Mouse (Mus musculus) limb, embryonic 13.5 days (tissue): ENCODE data around the gene Atp10a. TPM values are rescaled to one million over a fixed set of nuclear protein-coding genes. Genes with fewer than 3 reads are reported as not detected.

ENCODE experiments used
- ATAC-seq: fragments of 200-750 bp; cut with Nextera tagmentation; 2 replicates; pipeline ENCODE4 v1.8.0; 2017; ENCODE audit warnings: low read depth, moderate number of reproducible peaks, moderate TSS enrichment; ENCODE audit not compliant: low FRiP score
- H3K27ac ChIP-seq: fragments of 300-500 bp; sonication (generic); 2 replicates; pipeline ENCODE4 v1.5.1; 2015; ENCODE audit warnings: inconsistent platforms, mild to moderate bottlenecking, moderate library complexity
- H3K27me3 ChIP-seq: fragments of 300-500 bp; sonication (generic); 2 replicates; pipeline ENCODE4 v1.6.1; 2015; ENCODE audit warnings: mild to moderate bottlenecking, inconsistent platforms
- H3K36me3 ChIP-seq: fragments of 300-500 bp; sonication (generic); 2 replicates; pipeline ENCODE4 v1.6.1; 2015; ENCODE audit warnings: inconsistent platforms, mild to moderate bottlenecking, moderate library complexity
- H3K4me1 ChIP-seq: fragments of 300-500 bp; sonication (generic); 2 replicates; pipeline ENCODE4 v1.6.1; 2015; ENCODE audit warnings: inconsistent platforms
- H3K4me2 ChIP-seq: fragments of 300-500 bp; sonication (generic); replicated peaks from 2 replicates; pipeline ENCODE4 v1.6.1; 2015; ENCODE audit warnings: inconsistent platforms, mild to moderate bottlenecking, moderate library complexity
- H3K4me3 ChIP-seq: fragments of 300-500 bp; sonication (generic); 2 replicates; pipeline ENCODE4 v1.5.1; 2015; ENCODE audit warnings: moderate library complexity, mild to moderate bottlenecking, inconsistent platforms
- H3K9ac ChIP-seq: fragments of 300-500 bp; sonication (generic); 2 replicates; pipeline ENCODE4 v1.6.1; 2015; ENCODE audit warnings: mild to moderate bottlenecking, inconsistent platforms
- H3K9me3 ChIP-seq: fragments of 300-500 bp; sonication (generic); 2 replicates; pipeline ENCODE4 v1.6.1; 2016; ENCODE audit warnings: inconsistent platforms
- WGBS: fragments of 180-500 bp; shearing (Covaris S2); methylation state at CpG from one replicate; pipeline ENCODE4 v1.1.7; 2015; 5-methylcytosine and 5-hydroxymethylcytosine counted together
- polyA plus RNA-seq: library from polyadenylated mRNA; unstranded; fragments of >200 nt; fragmentation: Nextera tagmentation; extraction: Ambion mirVana; gene quantifications from 2 replicates; pipeline ENCODE4 v1.2.1, GENCODE M21; 2015

Atp10a gene
- polyA plus RNA-seq, 1 experiment from 2014 or later = 2.5 TPM

- peak; percentile 75 for ATAC-seq
- no peaks in the 10 kb centered on the region for H3K36me3 ChIP-seq
- H3K9ac ChIP-seq = no peak overlapping the region
- peaks cover 22% of the 10 kb centered on the region for H3K4me1 ChIP-seq
- H3K9me3 ChIP-seq = no peaks in the 10 kb centered on the region
- 37% methylated on average over 3 of the region's 3 CpGs for WGBS
- no peaks in the 10 kb centered on the region for H3K27me3 ChIP-seq
- no peak overlapping the region; the same call in 1 of the 2 replicates for H3K27ac ChIP-seq
- no peak overlapping the region for H3K4me3 ChIP-seq
- H3K4me2 ChIP-seq = no peak overlapping the region
Observed at GRCm38 (mm10) chr7:58693342-58693741, 37.4 kb downstream of the Atp10a start.

- Histone ChIP-seq H3K27me3 (no peaks in the 10 kb centered on the region), H3K9me3 (no peaks in the 10 kb centered on the region)
- no peak for ATAC-seq
Observed at GRCm38 (mm10) chr7:58695661-58696060, 39.7 kb downstream of the Atp10a start.

GRCm38 (mm10) chr7:58697092-58697491 is 41.1 kb downstream of the Atp10a start:
- Histone ChIP-seq H3K4me3 (no peak overlapping the region), H3K9ac (no peak overlapping the region), H3K4me1 (peaks cover 19% of the 10 kb centered on the region), H3K27ac (no peak overlapping the region), H3K9me3 (no peaks in the 10 kb centered on the region), H3K27me3 (no peaks in the 10 kb centered on the region), H3K36me3 (no peaks in the 10 kb centered on the region), H3K4me2 (no peak overlapping the region)
- WGBS = 46% methylated on average over 2 of the region's 2 CpGs
- ATAC-seq = no peak

More at GRCm38 (mm10) chr7:58695661-58696060, 39.7 kb downstream of the Atp10a start:
- Histone ChIP-seq H3K36me3 (no peaks in the 10 kb centered on the region), H3K4me1 (peaks cover 22% of the 10 kb centered on the region), H3K27ac (no peak overlapping the region), H3K9ac (no peak overlapping the region), H3K4me3 (no peak overlapping the region), H3K4me2 (no peak overlapping the region)
- WGBS = 80% methylated on average over 1 of the region's 1 CpGs

GRCm38 (mm10) chr7:58698738-58699442 is 42.9 kb downstream of the Atp10a start:
- 86% methylated on average over 7 of the region's 7 CpGs for WGBS
- no peak overlapping the region for H3K27ac ChIP-seq

GRCm38 (mm10) chr7:58701311-58701710 is 45.3 kb downstream of the Atp10a start:
- no peak for ATAC-seq
- Histone ChIP-seq H3K9me3 (no peaks in the 10 kb centered on the region), H3K9ac (no peak overlapping the region), H3K36me3 (no peaks in the 10 kb centered on the region), H3K27me3 (no peaks in the 10 kb centered on the region), H3K27ac (no peak overlapping the region), H3K4me3 (no peak overlapping the region), H3K4me1 (no peaks in the 10 kb centered on the region), H3K4me2 (no peak overlapping the region)
- WGBS = 94% methylated on average over 4 of the region's 4 CpGs

More at GRCm38 (mm10) chr7:58698738-58699442, 42.9 kb downstream of the Atp10a start:
- ATAC-seq = no peak
- Histone ChIP-seq H3K9ac (no peak overlapping the region), H3K27me3 (no peaks in the 10 kb centered on the region), H3K36me3 (no peaks in the 10 kb centered on the region), H3K4me1 (peaks cover 3% of the 10 kb centered on the region; the same call in 1 of the 2 replicates), H3K9me3 (no peaks in the 10 kb centered on the region), H3K4me2 (no peak overlapping the region), H3K4me3 (no peak overlapping the region)

GRCm38 (mm10) chr7:58705158-58705557 is 49.2 kb downstream of the Atp10a start:
- WGBS = 78% methylated on average over 3 of the region's 3 CpGs
- no peaks in the 10 kb centered on the region for H3K9me3 ChIP-seq
- no peak for ATAC-seq
- H3K27me3 ChIP-seq = no peaks in the 10 kb centered on the region
- no peak overlapping the region for H3K27ac ChIP-seq
- no peaks in the 10 kb centered on the region for H3K36me3 ChIP-seq
- no peak overlapping the region for H3K9ac ChIP-seq
- H3K4me2 ChIP-seq = no peak overlapping the region
- no peak overlapping the region for H3K4me3 ChIP-seq
- H3K4me1 ChIP-seq = no peaks in the 10 kb centered on the region

- no peak overlapping the region for H3K4me3 ChIP-seq
- H3K27me3 ChIP-seq = no peaks in the 10 kb centered on the region
- no peak overlapping the region for H3K9ac ChIP-seq
- no peaks in the 10 kb centered on the region for H3K4me1 ChIP-seq
- no peak overlapping the region for H3K4me2 ChIP-seq
- 68% methylated on average over 3 of the region's 3 CpGs for WGBS
- no peak overlapping the region for H3K27ac ChIP-seq
- no peaks in the 10 kb centered on the region for H3K9me3 ChIP-seq
- no peaks in the 10 kb centered on the region for H3K36me3 ChIP-seq
- no peak for ATAC-seq
Observed at GRCm38 (mm10) chr7:58709306-58709705, 53.3 kb downstream of the Atp10a start.

GRCm38 (mm10) chr7:58710312-58710711 is 54.3 kb downstream of the Atp10a start:
- H3K4me3 ChIP-seq = no peak overlapping the region
- H3K9ac ChIP-seq = no peak overlapping the region
- peaks cover 1% of the 10 kb centered on the region; the same call in 1 of the 2 replicates for H3K4me1 ChIP-seq
- no peak overlapping the region for H3K27ac ChIP-seq
- H3K36me3 ChIP-seq = no peaks in the 10 kb centered on the region
- H3K4me2 ChIP-seq = no peak overlapping the region
- H3K27me3 ChIP-seq = no peaks in the 10 kb centered on the region
- WGBS = 78% methylated on average over 1 of the region's 1 CpGs
- no peak for ATAC-seq
- H3K9me3 ChIP-seq = no peaks in the 10 kb centered on the region

- Histone ChIP-seq H3K4me2 (no peak overlapping the region), H3K4me1 (peaks cover 14% of the 10 kb centered on the region), H3K36me3 (no peaks in the 10 kb centered on the region), H3K27me3 (no peaks in the 10 kb centered on the region), H3K27ac (no peak overlapping the region), H3K9me3 (no peaks in the 10 kb centered on the region), H3K9ac (no peak overlapping the region), H3K4me3 (no peak overlapping the region)
- WGBS = 87% methylated on average over 7 of the region's 7 CpGs
- no peak for ATAC-seq
Observed at GRCm38 (mm10) chr7:58711811-58712210, 55.8 kb downstream of the Atp10a start.

GRCm38 (mm10) chr7:58715576-58716144 is 59.7 kb downstream of the Atp10a start:
- 50% methylated on average over 1 of the region's 1 CpGs for WGBS

GRCm38 (mm10) chr7:58716626-58717025 is 60.7 kb downstream of the Atp10a start:
- H3K4me2 ChIP-seq = no peak overlapping the region
- WGBS = 77% methylated on average over 3 of the region's 3 CpGs
- no peak overlapping the region for H3K9ac ChIP-seq
- no peaks in the 10 kb centered on the region for H3K9me3 ChIP-seq
- no peaks in the 10 kb centered on the region for H3K36me3 ChIP-seq
- no peak overlapping the region; the same call in 1 of the 2 replicates for H3K27ac ChIP-seq
- no peak overlapping the region for H3K4me3 ChIP-seq
- no peaks in the 10 kb centered on the region for H3K27me3 ChIP-seq
- peaks cover 24% of the 10 kb centered on the region for H3K4me1 ChIP-seq
- no peak for ATAC-seq

More at GRCm38 (mm10) chr7:58715576-58716144, 59.7 kb downstream of the Atp10a start:
- no peak overlapping the region for H3K9ac ChIP-seq
- H3K4me1 ChIP-seq = peaks cover 24% of the 10 kb centered on the region
- peak overlapping the region; percentile 10; the same call in 1 of the 2 replicates for H3K27ac ChIP-seq
- no peaks in the 10 kb centered on the region for H3K36me3 ChIP-seq
- no peaks in the 10 kb centered on the region for H3K9me3 ChIP-seq
- H3K27me3 ChIP-seq = no peaks in the 10 kb centered on the region
- peak; percentile 68; the same call in 1 of the 2 replicates for ATAC-seq
- no peak overlapping the region for H3K4me3 ChIP-seq
- H3K4me2 ChIP-seq = no peak overlapping the region

- H3K36me3 ChIP-seq = no peaks in the 10 kb centered on the region
- no peak overlapping the region for H3K27ac ChIP-seq
- H3K4me1 ChIP-seq = peaks cover 24% of the 10 kb centered on the region
- 87% methylated on average over 2 of the region's 2 CpGs for WGBS
- no peak overlapping the region for H3K9ac ChIP-seq
- no peaks in the 10 kb centered on the region for H3K27me3 ChIP-seq
- no peak overlapping the region for H3K4me3 ChIP-seq
- no peak for ATAC-seq
- H3K4me2 ChIP-seq = no peak overlapping the region
- no peaks in the 10 kb centered on the region for H3K9me3 ChIP-seq
Observed at GRCm38 (mm10) chr7:58718556-58718955, 62.6 kb downstream of the Atp10a start.
